Mouse (Mus musculus): ENCODE measurements at regions not wholly inside any gene's neighbourhood (a gene's known extent, or its start where the extent isn't known, plus 50 kb on each side); places are given as distances from the start of the nearest gene placed in this dataset.
A peak's percentile ranks its signal among the peaks of the same experiment; 100 is the strongest.

- 0 out of 2 replicates have a peak, but pooled peaks have one; percentile 22 for ATAC-seq (replicated peaks; ENCODE audit: insufficient number of reproducible peaks, low FRiP score, low TSS enrichment, poor library complexity, severe bottlenecking)
These were observed 225.9 kb upstream of the Gvin1 start for GRCm38 (mm10) chr7:106440900-106441506.

Measured in monocyte, adult 5-6 weeks (primary cell).